Mouse (Mus musculus): ENCODE measurements around the gene Mpeg1. TPM values are rescaled to one million over a fixed set of nuclear protein-coding genes. Genes with fewer than 3 reads are reported as not detected.

Mpeg1 gene
- polyA plus RNA-seq, 1 experiment from 2014 or later, result 0.75 TPM

- 71% methylated on average over 5 of the region's 5 CpGs for WGBS
- H3K9ac ChIP-seq, result no peak overlapping the region
Observed at GRCm38 (mm10) chr19:12440103-12440725, 20.4 kb upstream of the Mpeg1 start.

GRCm38 (mm10) chr19:12442560-12442959, 18.0 kb upstream of the Mpeg1 start:
- Histone ChIP-seq H3K9ac (no peak overlapping the region), H3K4me1 (no peaks in the 10 kb centered on the region), H3K27me3 (no peaks in the 10 kb centered on the region), H3K4me3 (no peak overlapping the region), H3K27ac (no peak overlapping the region), H3K36me3 (no peaks in the 10 kb centered on the region), H3K4me2 (replicated peaks) (no peak overlapping the region), H3K9me3 (replicated peaks) (no peaks in the 10 kb centered on the region)
- ATAC-seq (ENCODE audit: low FRiP score), result no peak
- 86% methylated on average over 4 of the region's 4 CpGs for WGBS

More at GRCm38 (mm10) chr19:12440103-12440725, 20.4 kb upstream of the Mpeg1 start:
- Histone ChIP-seq H3K4me3 (no peak overlapping the region), H3K27me3 (no peaks in the 10 kb centered on the region), H3K27ac (no peak overlapping the region), H3K36me3 (no peaks in the 10 kb centered on the region), H3K4me2 (replicated peaks) (no peak overlapping the region), H3K4me1 (no peaks in the 10 kb centered on the region), H3K9me3 (replicated peaks) (no peaks in the 10 kb centered on the region)
- no peak for ATAC-seq (ENCODE audit: low FRiP score)

GRCm38 (mm10) chr19:12445014-12445413, 15.6 kb upstream of the Mpeg1 start:
- no peaks in the 10 kb centered on the region for H3K36me3 ChIP-seq
- ATAC-seq (ENCODE audit: low FRiP score), result no peak
- no peak overlapping the region for H3K4me3 ChIP-seq
- 84% methylated on average over 3 of the region's 3 CpGs for WGBS
- no peaks in the 10 kb centered on the region for H3K27me3 ChIP-seq
- no peak overlapping the region for H3K9ac ChIP-seq
- no peaks in the 10 kb centered on the region for H3K4me1 ChIP-seq
- H3K4me2 ChIP-seq (replicated peaks), result no peak overlapping the region
- H3K9me3 ChIP-seq (replicated peaks), result no peaks in the 10 kb centered on the region
- no peak overlapping the region for H3K27ac ChIP-seq

GRCm38 (mm10) chr19:12457401-12458066, 3.0 kb upstream of the Mpeg1 start:
- H3K9ac ChIP-seq, result no peak overlapping the region
- WGBS, result 81% methylated on average over 12 of the region's 12 CpGs
- H3K9me3 ChIP-seq (replicated peaks), result no peaks in the 10 kb centered on the region
- no peaks in the 10 kb centered on the region for H3K36me3 ChIP-seq
- no peak for ATAC-seq (ENCODE audit: low FRiP score)
- H3K4me3 ChIP-seq, result no peak overlapping the region
- H3K4me2 ChIP-seq (replicated peaks), result no peak overlapping the region
- no peaks in the 10 kb centered on the region for H3K27me3 ChIP-seq
- H3K4me1 ChIP-seq, result no peaks in the 10 kb centered on the region
- H3K27ac ChIP-seq, result no peak overlapping the region

- H3K27ac ChIP-seq, result no peak overlapping the region
- H3K27me3 ChIP-seq, result no peaks in the 10 kb centered on the region
- H3K9me3 ChIP-seq (replicated peaks), result no peaks in the 10 kb centered on the region
- 89% methylated on average over 4 of the region's 4 CpGs for WGBS
- no peak overlapping the region for H3K4me2 ChIP-seq (replicated peaks)
- no peak overlapping the region for H3K9ac ChIP-seq
- ATAC-seq (ENCODE audit: low FRiP score), result no peak
- H3K36me3 ChIP-seq, result no peaks in the 10 kb centered on the region
- H3K4me3 ChIP-seq, result no peak overlapping the region
- no peaks in the 10 kb centered on the region for H3K4me1 ChIP-seq
Observed at GRCm38 (mm10) chr19:12459516-12459915, 1.1 kb upstream of the Mpeg1 start.

- Histone ChIP-seq H3K27me3 (no peaks in the 10 kb centered on the region), H3K9ac (no peak overlapping the region), H3K4me3 (no peak overlapping the region), H3K4me1 (no peaks in the 10 kb centered on the region), H3K9me3 (replicated peaks) (no peaks in the 10 kb centered on the region), H3K36me3 (0 out of 2 replicates have a peak, but pooled peaks cover 7% of the 10 kb centered on the region), H3K27ac (no peak overlapping the region), H3K4me2 (replicated peaks) (no peak overlapping the region)
- WGBS, result 65% methylated on average over 7 of the region's 7 CpGs
- no peak for ATAC-seq (ENCODE audit: low FRiP score)
Observed at GRCm38 (mm10) chr19:12462851-12463721, 2.5 kb downstream of the Mpeg1 start.

- 42% methylated on average over 1 of the region's 1 CpGs for WGBS
- no peaks in the 10 kb centered on the region for H3K9me3 ChIP-seq (replicated peaks)
- no peaks in the 10 kb centered on the region for H3K4me1 ChIP-seq
- no peak overlapping the region for H3K4me3 ChIP-seq
- H3K9ac ChIP-seq, result no peak overlapping the region
- H3K27ac ChIP-seq, result no peak overlapping the region
- no peak overlapping the region for H3K4me2 ChIP-seq (replicated peaks)
- ATAC-seq (ENCODE audit: low FRiP score), result no peak
- H3K27me3 ChIP-seq, result no peaks in the 10 kb centered on the region
- peaks cover 11% of the 10 kb centered on the region; the same call in 1 of the 2 replicates for H3K36me3 ChIP-seq
Observed at GRCm38 (mm10) chr19:12463722-12464035, 3.1 kb downstream of the Mpeg1 start.

- Histone ChIP-seq H3K36me3 (peaks cover 15% of the 10 kb centered on the region), H3K27ac (0 out of 2 replicates have a peak overlapping the region, but pooled peaks have one; percentile 30), H3K27me3 (no peaks in the 10 kb centered on the region), H3K4me2 (replicated peaks) (no peak overlapping the region), H3K4me1 (no peaks in the 10 kb centered on the region), H3K9ac (no peak overlapping the region), H3K4me3 (no peak overlapping the region), H3K9me3 (replicated peaks) (no peaks in the 10 kb centered on the region)
- no peak for ATAC-seq (ENCODE audit: low FRiP score)
- 78% methylated on average over 5 of the region's 5 CpGs for WGBS
Observed at GRCm38 (mm10) chr19:12464127-12464526, 3.5 kb downstream of the Mpeg1 start.

- ATAC-seq (ENCODE audit: low FRiP score), result no peak
- Histone ChIP-seq H3K4me2 (replicated peaks) (no peak overlapping the region), H3K4me3 (no peak overlapping the region), H3K27ac (no peak overlapping the region), H3K36me3 (peaks cover 21% of the 10 kb centered on the region), H3K27me3 (no peaks in the 10 kb centered on the region), H3K9ac (no peak overlapping the region), H3K4me1 (no peaks in the 10 kb centered on the region), H3K9me3 (replicated peaks) (no peaks in the 10 kb centered on the region)
- WGBS, result 88% methylated on average over 4 of the region's 4 CpGs
Observed at GRCm38 (mm10) chr19:12464674-12465073, 4.1 kb downstream of the Mpeg1 start.

- Histone ChIP-seq H3K36me3 (peaks cover 23% of the 10 kb centered on the region), H3K9me3 (replicated peaks) (no peaks in the 10 kb centered on the region), H3K4me2 (replicated peaks) (no peak overlapping the region), H3K9ac (no peak overlapping the region), H3K27ac (no peak overlapping the region), H3K4me1 (no peaks in the 10 kb centered on the region), H3K27me3 (no peaks in the 10 kb centered on the region), H3K4me3 (no peak overlapping the region)
- ATAC-seq (ENCODE audit: low FRiP score), result 0 out of 2 replicates have a peak, but pooled peaks have one; percentile 41
- 91% methylated on average over 10 of the region's 10 CpGs for WGBS
Observed at GRCm38 (mm10) chr19:12465530-12466144, 5.1 kb downstream of the Mpeg1 start.

GRCm38 (mm10) chr19:12466204-12466603, 5.6 kb downstream of the Mpeg1 start:
- Histone ChIP-seq H3K27ac (no peak overlapping the region), H3K4me3 (no peak overlapping the region), H3K4me1 (no peaks in the 10 kb centered on the region), H3K27me3 (no peaks in the 10 kb centered on the region), H3K4me2 (replicated peaks) (no peak overlapping the region), H3K9me3 (replicated peaks) (no peaks in the 10 kb centered on the region), H3K9ac (no peak overlapping the region), H3K36me3 (peaks cover 28% of the 10 kb centered on the region)
- ATAC-seq (ENCODE audit: low FRiP score), result 0 out of 2 replicates have a peak, but pooled peaks have one; percentile 45
- WGBS, result 32% methylated on average over 7 of the region's 7 CpGs

GRCm38 (mm10) chr19:12467436-12467835, 6.9 kb downstream of the Mpeg1 start:
- Histone ChIP-seq H3K36me3 (peaks cover 36% of the 10 kb centered on the region), H3K4me1 (no peaks in the 10 kb centered on the region)
- ATAC-seq (ENCODE audit: low FRiP score), result no peak

More at GRCm38 (mm10) chr19:12467436-12467835, 6.9 kb downstream of the Mpeg1 start:
- Histone ChIP-seq H3K9me3 (replicated peaks) (no peaks in the 10 kb centered on the region), H3K4me2 (replicated peaks) (no peak overlapping the region), H3K4me3 (no peak overlapping the region), H3K27me3 (no peaks in the 10 kb centered on the region), H3K9ac (no peak overlapping the region), H3K27ac (no peak overlapping the region)
- WGBS, result 77% methylated on average over 5 of the region's 5 CpGs
